Mouse (Mus musculus): Measurements from ENCODE around the gene Slc36a2.

DNA sequence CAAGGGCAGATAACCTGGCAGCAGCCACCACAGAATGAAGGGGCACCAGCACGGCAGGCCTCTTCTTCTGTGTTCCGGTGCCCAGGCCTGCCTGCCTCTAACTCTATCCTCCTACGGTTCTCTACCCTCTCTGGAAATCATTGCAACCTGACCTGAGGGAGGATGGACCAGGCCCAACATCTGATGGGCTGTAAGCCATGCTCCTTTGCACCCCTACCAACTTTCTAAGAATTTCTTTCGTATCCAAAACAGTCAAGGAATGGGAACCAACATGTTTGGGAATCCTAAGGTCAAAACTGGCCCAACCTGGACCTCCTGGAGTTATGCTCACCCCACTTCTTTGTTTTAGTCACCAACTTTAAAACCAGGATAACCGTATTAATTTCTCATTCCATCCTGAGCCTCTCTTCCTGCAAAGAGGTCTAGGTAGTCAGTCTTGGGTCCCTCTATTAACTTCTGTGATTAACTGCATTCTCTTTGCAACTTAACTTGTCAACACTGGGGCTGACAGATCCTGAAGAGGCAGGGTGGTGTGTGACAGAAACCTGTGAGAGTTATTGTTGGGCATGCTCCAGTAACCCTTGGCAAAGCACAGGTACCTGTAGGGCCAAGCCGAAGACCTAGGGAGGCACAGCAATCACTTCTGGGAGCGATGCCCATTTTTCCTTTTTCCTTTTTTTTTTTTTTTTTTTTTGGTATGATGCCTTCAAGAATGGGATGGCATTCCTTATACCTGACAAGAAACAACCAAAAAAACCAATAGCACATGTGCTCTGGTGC, 75.2 kb downstream of the Slc36a2 start:
- no peak for TF ChIP-seq POLR2A (IDR thresholded peaks at IDR 0.05; ENCODE audit: borderline replicate concordance, extremely low read depth, insufficient read depth, insufficient read length, poor library complexity, severe bottlenecking)
- no peak for TF ChIP-seq CTCF (IDR thresholded peaks at IDR 0.05; ENCODE audit: borderline replicate concordance, extremely low read depth, insufficient read depth, insufficient read length)
